Mouse (Mus musculus): ENCODE data around the gene Cnp. TPM values are rescaled to one million over a fixed set of nuclear protein-coding genes. Genes with fewer than 3 reads are reported as not detected.

The Cnp gene
- polyA plus RNA-seq, 1 experiment from 2014 or later = 33.6 TPM

DNA sequence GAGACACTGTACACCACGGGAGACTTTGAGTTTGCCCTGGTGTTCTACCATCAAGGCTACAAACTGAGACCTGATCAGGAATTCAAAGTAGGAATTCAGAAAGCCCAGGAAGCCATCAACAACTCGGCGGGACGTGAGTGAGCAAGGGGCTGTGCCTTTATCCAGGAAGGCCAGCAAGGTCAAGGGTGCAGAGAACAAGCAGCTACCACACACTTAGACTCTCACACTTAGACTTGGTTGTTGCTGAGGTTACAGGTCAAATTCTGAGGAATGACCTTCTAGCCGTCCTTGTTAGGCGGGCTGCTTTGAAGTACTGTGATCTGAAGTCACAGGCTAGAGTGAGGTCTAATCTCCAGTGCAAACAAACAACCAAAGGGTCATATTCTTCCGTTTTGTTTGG lies 15.2 kb upstream of the Cnp start:
- no peak overlapping the region for H3K4me3 ChIP-seq
- H3K9ac ChIP-seq = no peak overlapping the region
- WGBS = 53% methylated on average over 7 of the region's 7 CpGs
- no peak overlapping the region for H3K27ac ChIP-seq
- H3K4me1 ChIP-seq = 0 out of 2 replicates have a peak, but pooled peaks cover 3% of the 10 kb centered on the region
- H3K9me3 ChIP-seq = no peaks in the 10 kb centered on the region
- no peaks in the 10 kb centered on the region for H3K36me3 ChIP-seq
- no peak overlapping the region for H3K4me2 ChIP-seq (replicated peaks)
- H3K27me3 ChIP-seq (replicated peaks) = no peaks in the 10 kb centered on the region
- no peak for ATAC-seq (ENCODE audit: low FRiP score, low read depth)

DNA sequence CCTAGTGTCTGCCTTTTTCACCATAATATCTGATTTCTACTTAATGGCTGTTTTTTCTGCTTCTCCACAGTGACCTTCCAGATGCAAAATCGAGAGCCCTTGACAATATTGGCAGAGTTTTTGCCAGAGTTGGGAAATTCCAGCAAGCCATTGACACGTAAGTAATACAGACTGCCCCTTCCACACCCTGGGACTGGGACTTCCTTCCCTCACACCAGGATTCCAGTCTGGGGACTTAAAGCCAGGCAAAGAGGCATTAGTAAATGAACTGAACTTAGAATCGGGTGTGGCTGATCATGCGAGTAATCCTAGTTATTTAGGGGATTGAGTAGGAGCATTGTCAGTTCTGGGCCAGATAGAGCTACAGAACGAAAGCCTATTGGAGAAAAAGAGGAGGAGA lies 13.0 kb upstream of the Cnp start:
- no peak overlapping the region for H3K9ac ChIP-seq
- no peaks in the 10 kb centered on the region for H3K36me3 ChIP-seq
- WGBS = 59% methylated on average over 5 of the region's 5 CpGs
- H3K4me3 ChIP-seq = no peak overlapping the region
- H3K4me1 ChIP-seq = no peaks in the 10 kb centered on the region
- no peak overlapping the region for H3K27ac ChIP-seq
- no peak overlapping the region for H3K4me2 ChIP-seq (replicated peaks)
- H3K27me3 ChIP-seq (replicated peaks) = no peaks in the 10 kb centered on the region
- ATAC-seq (ENCODE audit: low FRiP score, low read depth) = no peak
- no peaks in the 10 kb centered on the region for H3K9me3 ChIP-seq

DNA sequence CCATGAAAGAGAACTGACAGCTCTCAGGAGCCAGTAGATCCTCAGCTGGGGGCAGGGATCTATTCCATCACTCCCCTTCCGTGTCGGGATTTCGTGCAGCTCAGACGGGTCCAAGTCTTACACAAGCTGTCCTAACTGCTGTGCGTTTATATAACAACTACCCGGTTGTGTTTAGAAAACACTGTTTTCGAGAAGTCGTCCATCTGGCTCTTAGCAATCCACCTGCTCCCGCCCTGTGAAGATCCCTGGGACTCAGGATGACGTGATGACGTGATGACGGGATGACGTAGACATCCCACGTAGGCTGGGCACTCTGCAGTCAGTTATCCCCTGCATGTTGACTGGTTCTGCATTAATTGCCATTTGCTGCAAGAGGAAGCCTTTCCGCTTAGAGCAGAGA lies 10.4 kb upstream of the Cnp start:
- H3K4me2 ChIP-seq (replicated peaks) = no peak overlapping the region
- H3K9me3 ChIP-seq = no peaks in the 10 kb centered on the region
- H3K27me3 ChIP-seq (replicated peaks) = no peaks in the 10 kb centered on the region
- H3K9ac ChIP-seq = no peak overlapping the region
- ATAC-seq (ENCODE audit: low FRiP score, low read depth) = no peak
- H3K36me3 ChIP-seq = no peaks in the 10 kb centered on the region
- WGBS = 82% methylated on average over 15 of the region's 15 CpGs
- H3K4me1 ChIP-seq = no peaks in the 10 kb centered on the region
- H3K27ac ChIP-seq = no peak overlapping the region
- H3K4me3 ChIP-seq = no peak overlapping the region

DNA sequence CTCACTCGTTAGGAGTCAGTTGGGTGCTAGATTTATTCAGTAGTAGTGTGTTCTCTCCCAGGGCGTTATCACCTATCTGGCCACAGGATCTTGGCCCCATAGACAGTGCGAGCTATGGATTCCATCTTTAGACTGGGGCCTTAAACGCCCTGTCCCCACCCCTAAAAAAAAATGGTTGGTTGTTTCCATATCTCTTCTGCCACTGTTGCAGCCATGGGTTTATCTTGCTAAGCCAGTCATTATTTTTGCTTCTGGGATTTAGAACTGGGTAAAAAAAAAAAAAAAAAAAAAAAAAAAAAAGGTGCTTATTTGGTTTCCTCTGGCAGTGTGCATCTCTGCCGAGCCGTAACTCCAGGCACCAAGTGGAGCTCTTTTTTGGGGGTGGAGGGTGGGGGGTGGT lies 10.0 kb upstream of the Cnp start:
- ATAC-seq (ENCODE audit: low FRiP score, low read depth) = no peak
- no peak overlapping the region for H3K27ac ChIP-seq
- H3K4me1 ChIP-seq = no peaks in the 10 kb centered on the region
- no peak overlapping the region for H3K4me3 ChIP-seq
- 90% methylated on average over 6 of the region's 6 CpGs for WGBS
- H3K9me3 ChIP-seq = no peaks in the 10 kb centered on the region
- H3K9ac ChIP-seq = no peak overlapping the region
- H3K4me2 ChIP-seq (replicated peaks) = no peak overlapping the region
- no peaks in the 10 kb centered on the region for H3K36me3 ChIP-seq
- H3K27me3 ChIP-seq (replicated peaks) = no peaks in the 10 kb centered on the region

DNA sequence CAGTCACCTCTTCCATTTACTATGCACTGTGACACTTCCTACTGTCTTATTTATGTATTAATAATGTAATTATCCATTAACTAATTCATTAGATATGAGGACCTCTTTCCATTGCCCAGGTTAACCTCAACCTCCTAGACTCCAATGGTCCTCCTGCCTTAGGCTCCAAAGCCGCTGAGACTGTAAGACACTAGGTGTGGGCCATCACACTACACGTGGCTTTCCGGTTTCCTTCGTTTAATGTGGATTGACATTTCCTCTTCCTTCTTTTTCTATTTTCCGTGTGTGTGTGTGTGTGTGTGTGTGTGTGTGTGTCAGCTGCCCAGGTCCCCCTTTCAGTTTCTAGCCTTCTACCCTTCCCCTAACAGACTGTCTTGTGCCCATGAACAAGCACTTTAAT lies 7.5 kb upstream of the Cnp start:
- H3K9me3 ChIP-seq = no peaks in the 10 kb centered on the region
- H3K4me2 ChIP-seq (replicated peaks) = no peak overlapping the region
- no peaks in the 10 kb centered on the region for H3K36me3 ChIP-seq
- WGBS = 79% methylated on average over 5 of the region's 5 CpGs
- H3K9ac ChIP-seq = no peak overlapping the region
- H3K27me3 ChIP-seq (replicated peaks) = peaks cover 4% of the 10 kb centered on the region; the same call in 1 of the 2 replicates
- no peak overlapping the region for H3K27ac ChIP-seq
- 0 out of 2 replicates have a peak, but pooled peaks cover 8% of the 10 kb centered on the region for H3K4me1 ChIP-seq
- H3K4me3 ChIP-seq = no peak overlapping the region
- ATAC-seq (ENCODE audit: low FRiP score, low read depth) = no peak

DNA sequence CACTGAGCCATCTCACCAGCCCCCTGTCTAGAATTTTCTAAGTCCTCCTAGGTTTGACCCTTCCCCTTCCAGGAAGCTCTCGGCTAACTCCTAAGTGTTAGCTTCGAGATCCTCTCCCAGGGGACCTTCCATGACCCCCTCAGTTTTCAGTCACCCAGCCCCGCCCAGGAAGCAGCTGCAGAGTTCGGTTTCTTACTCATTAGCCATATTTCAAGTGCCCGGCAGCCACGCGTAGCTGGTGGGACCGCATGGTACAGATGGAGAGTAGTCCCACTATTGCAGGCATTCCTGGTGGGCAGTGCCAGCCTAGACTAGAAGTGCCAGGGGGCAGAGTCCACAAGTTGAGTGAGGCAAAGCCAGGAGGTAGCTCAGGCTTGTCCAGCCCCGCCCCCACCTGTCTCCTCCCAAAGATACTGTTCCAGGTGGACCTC lies 6.9 kb upstream of the Cnp start:
- Histone ChIP-seq H3K4me1 (0 out of 2 replicates have a peak, but pooled peaks cover 8% of the 10 kb centered on the region), H3K9me3 (no peaks in the 10 kb centered on the region), H3K4me2 (replicated peaks) (no peak overlapping the region), H3K4me3 (no peak overlapping the region), H3K9ac (no peak overlapping the region), H3K36me3 (no peaks in the 10 kb centered on the region), H3K27ac (no peak overlapping the region), H3K27me3 (replicated peaks) (peaks cover 4% of the 10 kb centered on the region; the same call in 1 of the 2 replicates)
- 65% methylated on average over 9 of the region's 9 CpGs for WGBS
- ATAC-seq (ENCODE audit: low FRiP score, low read depth) = no peak

DNA sequence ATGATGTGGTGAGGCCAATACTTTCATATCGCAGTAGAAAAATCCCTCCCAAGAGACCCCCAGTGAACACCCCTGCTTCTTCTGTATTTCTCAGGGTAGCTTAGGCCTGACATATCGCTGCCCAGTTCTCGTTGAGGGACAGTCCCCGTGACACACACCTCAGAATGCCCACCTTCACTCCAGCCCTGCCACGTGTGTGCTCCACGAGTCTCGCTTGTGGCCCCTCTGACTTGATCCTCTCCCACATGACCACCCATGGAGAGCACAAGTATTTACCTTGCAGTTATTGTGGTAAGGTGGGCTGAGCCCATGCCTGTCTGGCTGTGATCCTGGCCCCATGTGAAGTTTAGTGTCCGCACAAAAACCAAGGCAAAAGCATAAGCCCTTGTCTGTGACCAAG lies 6.0 kb upstream of the Cnp start:
- Histone ChIP-seq H3K36me3 (no peaks in the 10 kb centered on the region), H3K4me3 (no peak overlapping the region), H3K9me3 (no peaks in the 10 kb centered on the region), H3K4me2 (replicated peaks) (no peak overlapping the region), H3K27me3 (replicated peaks) (peaks cover 4% of the 10 kb centered on the region; the same call in 1 of the 2 replicates), H3K9ac (no peak overlapping the region), H3K27ac (no peak overlapping the region), H3K4me1 (0 out of 2 replicates have a peak, but pooled peaks cover 8% of the 10 kb centered on the region)
- ATAC-seq (ENCODE audit: low FRiP score, low read depth) = no peak
- WGBS = 88% methylated on average over 8 of the region's 8 CpGs

DNA sequence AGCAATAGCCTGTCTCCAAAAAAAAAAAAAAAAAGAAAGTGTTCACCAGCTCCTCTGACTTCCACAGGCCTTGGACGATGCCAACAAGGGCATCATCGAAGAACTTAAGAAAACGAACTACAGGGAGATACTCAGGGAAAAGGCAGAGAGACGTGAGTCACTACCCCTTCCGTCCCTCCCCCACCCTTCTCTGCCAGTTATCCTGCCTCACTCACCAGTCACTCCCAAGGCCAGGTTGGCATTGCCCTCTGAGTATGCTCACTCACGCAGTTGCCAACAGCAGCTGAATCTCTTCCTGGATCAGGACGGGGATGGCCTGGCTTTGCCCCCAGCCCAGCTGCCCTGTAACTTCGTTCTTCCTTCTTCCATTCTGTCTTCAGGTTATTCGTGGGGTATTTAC lies 4.9 kb upstream of the Cnp start:
- ATAC-seq (ENCODE audit: low FRiP score, low read depth) = no peak
- no peaks in the 10 kb centered on the region for H3K9me3 ChIP-seq
- WGBS = 67% methylated on average over 9 of the region's 9 CpGs

DNA sequence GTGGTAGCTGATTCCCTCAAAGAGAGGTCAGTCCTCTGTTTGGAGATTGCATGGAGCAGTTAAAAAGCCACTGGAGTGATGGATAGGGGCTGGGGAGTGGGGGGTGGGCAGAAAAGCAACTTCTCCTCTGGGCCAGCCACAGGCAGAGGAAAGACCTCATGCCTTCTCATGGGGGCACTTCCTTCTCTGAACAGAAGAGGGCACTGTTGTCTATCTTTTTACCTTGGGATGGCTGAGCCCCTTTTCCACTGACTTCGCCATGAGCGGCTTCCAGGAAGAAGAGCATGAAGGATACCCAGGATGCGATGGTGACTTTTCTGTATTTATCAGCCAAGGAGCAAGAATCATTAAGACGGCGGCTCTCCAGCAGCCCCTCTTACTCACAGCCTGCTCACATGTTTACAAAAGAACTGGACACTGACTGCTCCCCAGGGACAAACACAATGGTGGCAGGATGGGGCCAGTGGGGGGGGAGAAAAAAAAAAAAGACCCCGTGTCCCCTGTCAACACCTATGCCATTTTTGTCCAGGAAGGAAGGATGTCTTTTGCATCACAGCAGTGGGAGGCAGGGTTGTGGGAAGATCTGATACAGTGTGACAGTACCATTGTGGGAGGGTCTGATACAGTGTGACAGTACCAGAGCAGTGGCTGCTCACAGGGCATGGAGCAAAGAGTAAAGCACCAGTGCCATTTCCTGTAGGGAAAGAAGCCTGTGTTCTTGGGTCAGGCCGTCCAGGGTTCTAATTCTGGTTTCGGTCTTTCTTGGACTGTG lies 4.1 kb upstream of the Cnp start:
- WGBS = 12% methylated on average over 8 of the region's 8 CpGs
- peaks cover 18% of the 10 kb centered on the region for H3K4me1 ChIP-seq
- H3K4me3 ChIP-seq = no peak overlapping the region; the same call in 1 of the 2 replicates
- 0 out of 2 replicates have a peak overlapping the region, but pooled peaks have one; percentile 14 for H3K9ac ChIP-seq
- H3K27ac ChIP-seq = no peak overlapping the region
- peak; percentile 37; the same call in 1 of the 2 replicates for ATAC-seq (ENCODE audit: low FRiP score, low read depth)
- no peaks in the 10 kb centered on the region for H3K36me3 ChIP-seq
- peaks cover 4% of the 10 kb centered on the region; the same call in 1 of the 2 replicates for H3K27me3 ChIP-seq (replicated peaks)
- no peaks in the 10 kb centered on the region for H3K9me3 ChIP-seq
- peak overlapping the region; percentile 60 for H3K4me2 ChIP-seq (replicated peaks)

More for the DNA sequence above, 4.9 kb upstream of the Cnp start:
- H3K9ac ChIP-seq = no peak overlapping the region
- H3K36me3 ChIP-seq = no peaks in the 10 kb centered on the region
- H3K27ac ChIP-seq = no peak overlapping the region
- H3K4me2 ChIP-seq (replicated peaks) = no peak overlapping the region
- peaks cover 4% of the 10 kb centered on the region; the same call in 1 of the 2 replicates for H3K27me3 ChIP-seq (replicated peaks)
- 0 out of 2 replicates have a peak, but pooled peaks cover 10% of the 10 kb centered on the region for H3K4me1 ChIP-seq
- H3K4me3 ChIP-seq = no peak overlapping the region

DNA sequence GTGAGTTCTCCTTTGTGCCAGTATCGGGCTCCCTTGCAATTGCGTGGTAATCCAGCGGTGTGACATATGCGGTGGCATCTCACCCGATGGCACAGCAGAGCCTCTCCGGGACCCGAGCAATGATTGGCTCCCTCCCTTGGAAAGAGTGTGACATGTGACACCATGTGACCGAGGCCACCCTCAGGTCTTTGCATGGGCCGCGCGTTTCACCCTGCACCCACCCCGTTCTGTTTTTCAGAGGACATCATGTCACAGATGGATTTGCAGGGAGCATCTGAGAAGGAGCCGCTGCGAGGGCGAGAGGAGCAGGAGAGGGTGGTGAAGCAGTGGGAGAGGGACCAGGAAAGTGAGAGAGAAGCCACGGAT lies 3.5 kb upstream of the Cnp start:
- ATAC-seq (ENCODE audit: low FRiP score, low read depth) = no peak
- 12% methylated on average over 16 of the region's 16 CpGs for WGBS

DNA sequence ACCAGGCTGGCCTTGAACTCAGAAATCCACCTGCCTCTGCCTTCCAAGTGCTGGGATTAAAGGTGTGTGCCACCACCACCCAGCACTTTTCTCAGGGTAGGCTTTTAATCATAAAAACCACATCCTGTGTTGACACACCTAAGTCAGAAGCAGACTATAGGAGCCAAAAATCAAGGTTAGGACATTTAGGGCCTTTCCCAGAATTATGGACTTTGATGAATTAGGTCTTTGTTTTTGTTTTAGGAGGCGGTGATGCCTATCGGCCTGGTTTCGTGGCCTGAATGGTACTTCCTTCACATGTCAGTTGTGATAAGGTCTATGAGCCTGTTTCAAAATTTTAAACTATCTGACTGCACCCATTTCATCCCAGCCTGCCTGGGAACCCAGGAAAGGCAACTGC lies 516 bp upstream of the Cnp start:
- Histone ChIP-seq H3K27ac (no peak overlapping the region), H3K4me3 (peak overlapping the region; percentile 57; the same call in 1 of the 2 replicates)
- WGBS = 93% methylated on average over 3 of the region's 3 CpGs

More for the DNA sequence above, 3.5 kb upstream of the Cnp start:
- Histone ChIP-seq H3K36me3 (no peaks in the 10 kb centered on the region), H3K27ac (no peak overlapping the region), H3K9me3 (no peaks in the 10 kb centered on the region), H3K9ac (0 out of 2 replicates have a peak overlapping the region, but pooled peaks have one; percentile 14), H3K4me3 (no peak overlapping the region; the same call in 1 of the 2 replicates), H3K4me2 (replicated peaks) (peak overlapping the region; percentile 60), H3K4me1 (peaks cover 24% of the 10 kb centered on the region), H3K27me3 (replicated peaks) (peaks cover 4% of the 10 kb centered on the region; the same call in 1 of the 2 replicates)

DNA sequence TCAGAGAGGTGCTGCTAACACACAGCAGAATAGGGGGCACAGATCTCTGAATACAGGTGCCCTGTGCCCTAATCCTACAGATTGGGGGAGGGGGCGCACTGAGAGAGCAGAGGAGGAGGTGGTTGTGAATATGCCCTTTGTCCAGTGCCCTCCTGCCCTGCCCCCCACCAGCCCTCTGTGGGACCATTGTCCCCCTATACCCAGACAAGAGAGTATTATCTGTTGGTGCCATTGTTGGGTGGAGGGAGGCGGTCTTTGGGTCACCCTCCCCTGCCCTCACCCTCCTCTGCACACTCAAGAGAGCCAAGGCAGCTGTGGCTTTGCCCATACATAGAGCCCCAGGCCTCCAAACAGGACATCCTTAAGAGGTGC lies 766 bp downstream of the Cnp start:
- H3K4me3 ChIP-seq = peak overlapping the region; percentile 57
- H3K4me2 ChIP-seq (replicated peaks) = peak overlapping the region; percentile 93
- 28% methylated on average over 2 of the region's 2 CpGs for WGBS
- H3K27ac ChIP-seq = no peak overlapping the region
- peaks cover 19% of the 10 kb centered on the region for H3K36me3 ChIP-seq
- H3K4me1 ChIP-seq = peaks cover 24% of the 10 kb centered on the region
- H3K9ac ChIP-seq = peak overlapping the region; percentile 70
- H3K27me3 ChIP-seq (replicated peaks) = peaks cover 4% of the 10 kb centered on the region; the same call in 1 of the 2 replicates
- 0 out of 2 replicates have a peak, but pooled peaks have one; percentile 33 for ATAC-seq (ENCODE audit: low FRiP score, low read depth)
- H3K9me3 ChIP-seq = no peaks in the 10 kb centered on the region

More for the DNA sequence above, 516 bp upstream of the Cnp start:
- Histone ChIP-seq H3K36me3 (peaks cover 6% of the 10 kb centered on the region), H3K9ac (no peak overlapping the region), H3K4me2 (replicated peaks) (peak overlapping the region; percentile 93), H3K27me3 (replicated peaks) (peaks cover 4% of the 10 kb centered on the region; the same call in 1 of the 2 replicates), H3K4me1 (peaks cover 24% of the 10 kb centered on the region), H3K9me3 (no peaks in the 10 kb centered on the region)
- no peak for ATAC-seq (ENCODE audit: low FRiP score, low read depth)

All from neural tube, embryonic 12.5 days (tissue).